Mouse (Mus musculus) liver, embryonic 13.5 days (tissue): ENCODE data around the gene Arhgap22. TPM values are rescaled to one million over a fixed set of nuclear protein-coding genes. Genes with fewer than 3 reads are reported as not detected.

ENCODE experiments used
- ATAC-seq: fragments of 200-750 bp; cut with Nextera tagmentation; 2 replicates; pipeline ENCODE4 v1.8.0; 2017; ENCODE audit warnings: low read depth, mild to moderate bottlenecking, moderate number of reproducible peaks, moderate library complexity
- DNase-seq: peaks from one replicate; pipeline ENCODE4 v3.0.0; 2022
- H3K27ac ChIP-seq: fragments of 300-500 bp; sonication (generic); 2 replicates; pipeline ENCODE4 v1.5.1; 2015; ENCODE audit warnings: moderate library complexity, mild to moderate bottlenecking, inconsistent platforms
- H3K27me3 ChIP-seq: fragments of 300-500 bp; sonication (generic); 2 replicates; pipeline ENCODE4 v1.6.1; 2015; ENCODE audit warnings: mild to moderate bottlenecking, inconsistent platforms
- H3K36me3 ChIP-seq: fragments of 300-500 bp; sonication (generic); 2 replicates; pipeline ENCODE4 v1.6.1; 2015; ENCODE audit warnings: mild to moderate bottlenecking, inconsistent platforms
- H3K4me1 ChIP-seq: fragments of 300-500 bp; sonication (generic); replicated peaks from 2 replicates; pipeline ENCODE4 v1.6.1; 2015; ENCODE audit warnings: inconsistent platforms
- H3K4me2 ChIP-seq: fragments of 300-500 bp; sonication (generic); 2 replicates; pipeline ENCODE4 v1.6.1; 2015; ENCODE audit warnings: inconsistent platforms, mild to moderate bottlenecking, moderate library complexity
- H3K4me3 ChIP-seq: fragments of 300-500 bp; sonication (generic); replicated peaks from 2 replicates; pipeline ENCODE4 v1.5.1; 2015; ENCODE audit warnings: mild to moderate bottlenecking, inconsistent platforms
- H3K9ac ChIP-seq: fragments of 300-500 bp; sonication (generic); 2 replicates; pipeline ENCODE4 v1.6.1; 2015; ENCODE audit warnings: mild to moderate bottlenecking, inconsistent platforms
- H3K9me3 ChIP-seq: fragments of 300-500 bp; sonication (generic); replicated peaks from 2 replicates; pipeline ENCODE4 v1.6.1; 2016; ENCODE audit warnings: inconsistent platforms
- WGBS: fragments of 180-500 bp; shearing (Covaris S2); methylation state at CpG from one replicate; pipeline ENCODE4 v1.1.7; 2015; ENCODE audit not compliant: insufficient replicate concordance; 5-methylcytosine and 5-hydroxymethylcytosine counted together
- polyA plus RNA-seq: library from polyadenylated mRNA; unstranded; fragments of >200 nt; fragmentation: Nextera tagmentation; extraction: Ambion mirVana; gene quantifications from 2 replicates; pipeline ENCODE4 v1.2.1, GENCODE M21; 2015

Arhgap22 gene
- polyA plus RNA-seq, 1 experiment from 2014 or later, result 3.6 TPM

GRCm38 (mm10) chr14:33216343-33217208 lies 2.8 kb downstream of the Arhgap22 start:
- ATAC-seq, result no peak
- Histone ChIP-seq H3K9ac (no peak overlapping the region), H3K4me2 (no peak overlapping the region), H3K9me3 (no peaks in the 10 kb centered on the region), H3K4me3 (no peak overlapping the region), H3K4me1 (peaks cover 15% of the 10 kb centered on the region), H3K27ac (no peak overlapping the region), H3K27me3 (peaks cover 10% of the 10 kb centered on the region), H3K36me3 (no peaks in the 10 kb centered on the region)
- no peak for DNase-seq
- WGBS, result 57% methylated on average over 19 of the region's 19 CpGs

GRCm38 (mm10) chr14:33225235-33225634 lies 11.4 kb downstream of the Arhgap22 start:
- Histone ChIP-seq H3K36me3 (no peaks in the 10 kb centered on the region), H3K9me3 (no peaks in the 10 kb centered on the region), H3K4me1 (no peaks in the 10 kb centered on the region), H3K4me2 (no peak overlapping the region), H3K27ac (no peak overlapping the region), H3K9ac (no peak overlapping the region), H3K27me3 (no peaks in the 10 kb centered on the region), H3K4me3 (no peak overlapping the region)
- 67% methylated on average over 4 of the region's 4 CpGs for WGBS
- ATAC-seq (no peak), DNase-seq (no peak)

- no peak overlapping the region for H3K9ac ChIP-seq
- no peak overlapping the region for H3K4me3 ChIP-seq
- H3K4me2 ChIP-seq, result no peak overlapping the region
- H3K27me3 ChIP-seq, result no peaks in the 10 kb centered on the region
- no peak for ATAC-seq
- H3K27ac ChIP-seq, result no peak overlapping the region
- no peaks in the 10 kb centered on the region for H3K9me3 ChIP-seq
- no peaks in the 10 kb centered on the region for H3K4me1 ChIP-seq
- no peak for DNase-seq
- WGBS, result 61% methylated on average over 4 of the region's 4 CpGs
- no peaks in the 10 kb centered on the region for H3K36me3 ChIP-seq
Observed at GRCm38 (mm10) chr14:33230672-33231071, 16.8 kb downstream of the Arhgap22 start.

GRCm38 (mm10) chr14:33231311-33231710 lies 17.5 kb downstream of the Arhgap22 start:
- WGBS, result 33% methylated on average over 3 of the region's 3 CpGs
- no peaks in the 10 kb centered on the region for H3K36me3 ChIP-seq
- ATAC-seq (no peak), DNase-seq (no peak)
- H3K27me3 ChIP-seq, result no peaks in the 10 kb centered on the region
- H3K4me3 ChIP-seq, result no peak overlapping the region
- no peaks in the 10 kb centered on the region for H3K9me3 ChIP-seq
- no peak overlapping the region for H3K9ac ChIP-seq
- no peaks in the 10 kb centered on the region for H3K4me1 ChIP-seq
- no peak overlapping the region for H3K4me2 ChIP-seq
- no peak overlapping the region for H3K27ac ChIP-seq

GRCm38 (mm10) chr14:33232048-33232447 lies 18.2 kb downstream of the Arhgap22 start:
- no peaks in the 10 kb centered on the region for H3K9me3 ChIP-seq
- ATAC-seq (no peak), DNase-seq (no peak)
- H3K4me1 ChIP-seq, result no peaks in the 10 kb centered on the region
- no peak overlapping the region for H3K27ac ChIP-seq
- no peak overlapping the region for H3K9ac ChIP-seq
- H3K36me3 ChIP-seq, result no peaks in the 10 kb centered on the region
- no peak overlapping the region for H3K4me2 ChIP-seq
- 16% methylated on average over 5 of the region's 5 CpGs for WGBS
- no peak overlapping the region for H3K4me3 ChIP-seq
- no peaks in the 10 kb centered on the region for H3K27me3 ChIP-seq

GRCm38 (mm10) chr14:33235661-33236060 lies 21.8 kb downstream of the Arhgap22 start:
- Histone ChIP-seq H3K4me3 (no peak overlapping the region), H3K9me3 (no peaks in the 10 kb centered on the region), H3K36me3 (no peaks in the 10 kb centered on the region), H3K4me2 (no peak overlapping the region), H3K4me1 (no peaks in the 10 kb centered on the region), H3K27ac (no peak overlapping the region), H3K9ac (no peak overlapping the region), H3K27me3 (no peaks in the 10 kb centered on the region)
- ATAC-seq, result no peak
- 59% methylated on average over 6 of the region's 6 CpGs for WGBS
- no peak for DNase-seq

- no peak for ATAC-seq
- Histone ChIP-seq H3K4me1 (no peaks in the 10 kb centered on the region), H3K27me3 (no peaks in the 10 kb centered on the region), H3K4me3 (no peak overlapping the region), H3K27ac (no peak overlapping the region), H3K9me3 (no peaks in the 10 kb centered on the region), H3K4me2 (no peak overlapping the region), H3K36me3 (no peaks in the 10 kb centered on the region), H3K9ac (no peak overlapping the region)
- WGBS, result 20% methylated on average over 2 of the region's 2 CpGs
- no peak for DNase-seq
Observed at GRCm38 (mm10) chr14:33240400-33240799, 26.6 kb downstream of the Arhgap22 start.

GRCm38 (mm10) chr14:33243261-33243660 lies 29.4 kb downstream of the Arhgap22 start:
- Histone ChIP-seq H3K9ac (no peak overlapping the region), H3K4me2 (no peak overlapping the region), H3K36me3 (no peaks in the 10 kb centered on the region), H3K4me3 (no peak overlapping the region), H3K4me1 (no peaks in the 10 kb centered on the region), H3K9me3 (no peaks in the 10 kb centered on the region), H3K27me3 (no peaks in the 10 kb centered on the region), H3K27ac (no peak overlapping the region)
- no peak for ATAC-seq
- WGBS, result 35% methylated on average over 2 of the region's 2 CpGs
- no peak for DNase-seq

- DNase-seq (no peak), ATAC-seq (no peak)
- no peak overlapping the region for H3K9ac ChIP-seq
- no peak overlapping the region for H3K4me3 ChIP-seq
- peaks cover 3% of the 10 kb centered on the region for H3K27me3 ChIP-seq
- no peaks in the 10 kb centered on the region for H3K36me3 ChIP-seq
- no peaks in the 10 kb centered on the region for H3K4me1 ChIP-seq
- H3K27ac ChIP-seq, result no peak overlapping the region
- H3K4me2 ChIP-seq, result no peak overlapping the region
- no peaks in the 10 kb centered on the region for H3K9me3 ChIP-seq
- WGBS, result 70% methylated on average over 3 of the region's 3 CpGs
Observed at GRCm38 (mm10) chr14:33244519-33244918, 30.7 kb downstream of the Arhgap22 start.

GRCm38 (mm10) chr14:33244946-33245345 lies 31.1 kb downstream of the Arhgap22 start:
- Histone ChIP-seq H3K4me2 (no peak overlapping the region), H3K27ac (no peak overlapping the region), H3K9ac (no peak overlapping the region), H3K9me3 (no peaks in the 10 kb centered on the region), H3K4me3 (no peak overlapping the region), H3K36me3 (no peaks in the 10 kb centered on the region), H3K27me3 (peaks cover 8% of the 10 kb centered on the region), H3K4me1 (no peaks in the 10 kb centered on the region)
- ATAC-seq (no peak), DNase-seq (no peak)
- WGBS, result 30% methylated on average over 2 of the region's 2 CpGs

GRCm38 (mm10) chr14:33246476-33246875 lies 32.6 kb downstream of the Arhgap22 start:
- peaks cover 2% of the 10 kb centered on the region; the same call in 1 of the 2 replicates for H3K4me1 ChIP-seq
- H3K4me2 ChIP-seq, result no peak overlapping the region
- ATAC-seq, result no peak
- H3K9me3 ChIP-seq, result no peaks in the 10 kb centered on the region
- DNase-seq, result peak; percentile 9
- no peak overlapping the region for H3K4me3 ChIP-seq
- H3K36me3 ChIP-seq, result no peaks in the 10 kb centered on the region
- no peak overlapping the region for H3K9ac ChIP-seq
- no peak overlapping the region for H3K27ac ChIP-seq
- WGBS, result 38% methylated on average over 8 of the region's 8 CpGs
- H3K27me3 ChIP-seq, result peaks cover 23% of the 10 kb centered on the region

- Histone ChIP-seq H3K9ac (no peak overlapping the region), H3K9me3 (no peaks in the 10 kb centered on the region), H3K36me3 (no peaks in the 10 kb centered on the region), H3K4me1 (peaks cover 2% of the 10 kb centered on the region; the same call in 1 of the 2 replicates), H3K4me2 (no peak overlapping the region), H3K27ac (no peak overlapping the region), H3K27me3 (peaks cover 25% of the 10 kb centered on the region), H3K4me3 (no peak overlapping the region)
- ATAC-seq (peak; percentile 54; the same call in 1 of the 2 replicates), DNase-seq (no peak)
- WGBS, result 11% methylated on average over 11 of the region's 11 CpGs
Observed at GRCm38 (mm10) chr14:33247623-33248022, 33.8 kb downstream of the Arhgap22 start.
